Mouse (Mus musculus) CD4-positive helper T cell, adult 2 months (primary cell): ENCODE measurements around the gene Shpk.

Experiments used
- DNase-seq: peaks from one replicate; pipeline ENCODE4 v3.0.0-alpha.2; 2012; ENCODE audit warnings: low read depth, missing footprints, low spot score

Shpk gene

DNA sequence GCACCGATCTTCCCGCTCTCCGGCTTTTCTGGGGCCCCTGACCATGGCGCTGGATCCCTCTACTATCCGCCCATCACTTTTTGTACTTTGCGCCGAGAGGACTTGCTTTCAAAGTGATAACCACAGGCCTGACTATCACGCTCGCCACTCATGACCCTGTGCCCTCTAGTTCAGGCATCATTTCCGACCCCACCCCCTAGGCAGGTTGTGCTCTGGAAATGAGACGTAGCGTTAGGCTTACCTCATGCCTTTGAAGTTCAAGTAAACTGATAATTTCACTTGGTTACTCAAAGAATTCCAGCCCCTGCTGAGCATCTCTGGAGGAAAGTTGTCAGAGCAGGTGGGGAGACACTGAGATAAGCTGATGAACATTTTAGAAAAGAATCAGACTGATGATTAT lies 619 bp downstream of the Shpk start:
- DNase-seq = peak; percentile 78

DNA sequence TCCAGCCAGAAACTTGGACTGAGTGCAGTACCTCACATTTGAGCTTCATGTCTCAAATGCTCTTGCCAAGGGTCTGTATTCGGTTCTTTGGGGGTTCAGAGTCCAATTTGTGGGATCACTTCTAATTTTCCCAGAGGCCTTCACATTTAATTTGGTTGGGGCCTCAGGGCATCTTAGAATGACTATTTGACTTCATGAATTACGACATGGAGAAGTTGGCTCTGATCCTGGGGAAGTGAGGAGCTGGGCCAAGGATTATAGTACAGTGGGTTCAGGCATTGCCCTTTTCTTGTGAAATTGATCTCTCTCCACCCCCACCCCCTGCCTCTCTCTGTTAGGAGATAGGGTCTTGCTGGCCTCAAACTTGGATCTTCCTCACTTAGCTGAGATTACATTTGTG lies 1.8 kb downstream of the Shpk start:
- no peak for DNase-seq

DNA sequence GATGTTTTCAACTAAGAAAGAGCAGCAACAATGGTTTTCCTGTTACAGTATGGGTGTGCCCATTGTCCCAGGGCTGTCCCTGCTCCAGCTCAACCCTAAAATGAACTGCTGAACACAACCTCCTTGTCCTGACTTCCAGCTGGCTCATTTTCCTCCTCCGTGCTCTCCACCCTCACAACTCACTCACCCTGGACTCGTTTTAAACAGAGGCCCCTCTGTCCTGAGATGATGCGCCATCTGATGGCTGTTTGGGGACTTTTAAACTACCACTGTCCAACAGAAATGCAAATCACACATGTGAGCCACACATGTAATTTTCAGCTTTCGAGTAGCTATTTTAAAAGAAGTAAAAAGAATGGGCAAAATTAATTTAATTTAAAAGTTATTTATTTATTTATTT lies 2.3 kb downstream of the Shpk start:
- DNase-seq = no peak

DNA sequence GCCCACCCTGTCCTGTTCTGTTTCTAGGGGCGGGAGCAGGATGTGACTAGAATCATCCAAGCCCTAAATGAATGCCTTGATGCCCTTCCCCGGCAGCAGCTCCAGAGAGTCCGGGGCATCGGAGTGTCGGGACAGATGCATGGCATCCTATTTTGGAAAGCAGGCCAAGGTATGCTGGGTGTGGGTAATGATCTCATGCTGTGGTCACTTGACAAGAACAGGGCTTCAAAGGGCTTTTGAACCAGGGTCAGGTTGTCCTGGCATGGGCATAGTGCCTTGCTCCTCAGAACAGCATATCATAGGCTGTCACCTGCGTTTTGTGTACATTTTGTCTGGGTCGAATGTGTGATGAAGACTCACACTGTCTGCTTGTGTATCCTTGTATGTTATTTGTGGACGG lies 4.6 kb downstream of the Shpk start:
- DNase-seq = no peak

DNA sequence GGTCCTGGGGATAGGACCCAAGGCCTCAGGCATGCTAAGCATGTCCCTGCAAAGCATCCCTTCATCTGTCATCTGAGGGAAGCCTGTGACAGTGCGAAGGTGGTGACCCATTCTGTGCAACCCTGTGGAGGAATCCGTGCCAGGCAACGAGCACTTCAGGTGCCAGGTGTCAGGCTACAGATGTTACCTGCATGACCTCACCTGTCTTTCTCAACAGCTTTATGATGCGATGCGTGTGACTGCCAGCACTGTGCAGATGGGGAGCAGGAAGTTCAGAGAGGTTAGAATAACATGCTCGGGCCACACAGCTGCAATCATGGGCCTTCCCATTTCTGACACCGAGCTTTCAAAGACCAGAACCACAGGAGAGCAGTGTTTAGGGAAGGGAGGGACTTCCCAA lies 5.9 kb downstream of the Shpk start:
- DNase-seq = no peak

DNA sequence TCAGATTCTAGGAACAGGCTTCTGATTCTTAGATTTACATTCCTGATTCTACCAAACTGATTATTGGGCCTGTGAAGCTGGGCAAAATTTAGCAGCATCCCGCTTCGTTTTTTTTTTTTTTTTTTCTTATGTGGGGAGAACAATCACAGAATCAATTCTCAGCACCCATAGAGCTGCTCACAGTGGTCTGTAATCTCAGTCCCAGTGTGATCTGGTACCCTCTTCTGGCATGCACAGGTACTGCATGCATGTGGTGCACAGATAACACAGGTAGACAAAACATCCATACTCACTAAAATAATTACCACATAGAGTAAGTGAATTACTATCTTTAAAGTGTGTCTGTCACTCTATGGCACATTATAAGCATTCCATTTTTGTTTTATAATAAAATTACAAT lies 8.4 kb downstream of the Shpk start:
- peak; percentile 31 for DNase-seq

DNA sequence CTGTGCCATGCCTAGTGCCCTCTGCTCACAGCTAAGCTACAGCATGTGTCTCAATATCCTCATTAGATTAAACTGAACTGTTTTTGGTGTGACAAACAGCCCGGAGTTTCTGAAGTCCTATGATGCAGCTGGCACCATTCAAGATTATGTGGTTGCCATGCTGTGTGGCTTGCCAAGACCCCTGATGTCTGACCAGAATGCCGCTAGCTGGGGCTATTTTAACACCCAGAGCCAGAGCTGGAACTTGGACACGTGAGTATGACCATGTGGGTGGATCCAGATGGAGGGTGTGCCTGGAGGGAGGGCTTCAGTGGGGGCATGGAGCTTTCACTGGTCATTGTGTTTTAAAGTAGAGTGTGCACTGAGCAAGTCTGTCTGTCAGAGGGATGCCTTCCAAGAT lies 14.7 kb downstream of the Shpk start:
- no peak for DNase-seq

DNA sequence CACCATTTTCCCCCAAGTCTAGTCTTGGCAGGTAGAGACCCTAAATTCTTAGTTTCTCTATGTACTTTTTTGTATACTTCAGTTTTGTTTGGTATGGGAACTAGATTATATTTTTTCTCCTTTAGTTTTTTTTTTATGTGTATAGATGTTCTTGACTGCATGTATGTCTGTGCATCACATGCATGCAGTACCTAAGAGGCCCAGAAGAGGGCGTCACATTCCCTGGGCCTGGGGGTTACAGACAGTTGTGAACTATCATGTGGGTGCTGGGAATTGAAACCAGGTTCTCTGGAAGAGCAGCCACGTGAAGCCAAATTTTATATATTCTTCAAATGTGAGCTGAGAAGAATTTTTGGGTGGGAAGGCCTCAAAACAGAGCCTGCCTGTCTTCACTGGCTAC lies 20.4 kb downstream of the Shpk start:
- no peak for DNase-seq

DNA sequence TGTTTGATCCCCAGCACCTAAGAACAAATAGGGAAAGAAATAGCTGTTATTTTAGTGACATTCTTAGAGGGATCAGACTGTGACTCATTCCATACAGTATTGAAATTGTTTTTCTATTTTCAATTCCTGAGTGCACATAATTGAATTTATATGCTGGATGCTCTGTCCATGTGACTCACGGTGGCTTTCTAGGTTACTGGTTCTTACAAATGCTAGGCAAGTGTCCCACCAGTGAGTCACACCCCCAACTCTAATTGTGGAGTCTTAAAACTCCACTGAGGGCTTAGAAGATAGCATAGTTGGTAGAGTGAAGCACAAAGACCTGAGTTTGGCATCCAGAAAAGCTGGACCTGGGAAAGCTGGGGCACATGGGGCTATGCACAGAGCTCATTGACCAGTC lies 21.4 kb downstream of the Shpk start:
- no peak for DNase-seq

DNA sequence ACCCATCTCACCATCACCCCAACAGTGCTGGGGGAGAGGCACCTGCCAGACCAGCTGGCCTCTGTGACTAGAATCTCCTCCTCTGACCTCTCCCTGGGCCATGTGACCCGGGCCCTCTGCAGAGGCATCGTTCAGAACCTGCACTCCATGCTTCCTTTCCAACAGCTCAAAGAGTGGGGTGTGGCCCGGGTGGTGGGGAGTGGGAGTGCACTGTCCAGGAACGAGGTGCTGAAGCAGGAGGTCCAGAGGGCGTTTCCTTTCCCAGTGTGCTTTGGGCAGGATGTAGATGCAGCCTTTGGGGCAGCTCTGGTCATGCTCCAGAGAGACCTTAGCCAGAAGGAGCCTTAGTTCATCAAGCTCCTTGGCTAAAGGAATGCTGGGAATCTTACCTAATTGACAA lies 23.6 kb downstream of the Shpk start:
- DNase-seq = no peak

DNA sequence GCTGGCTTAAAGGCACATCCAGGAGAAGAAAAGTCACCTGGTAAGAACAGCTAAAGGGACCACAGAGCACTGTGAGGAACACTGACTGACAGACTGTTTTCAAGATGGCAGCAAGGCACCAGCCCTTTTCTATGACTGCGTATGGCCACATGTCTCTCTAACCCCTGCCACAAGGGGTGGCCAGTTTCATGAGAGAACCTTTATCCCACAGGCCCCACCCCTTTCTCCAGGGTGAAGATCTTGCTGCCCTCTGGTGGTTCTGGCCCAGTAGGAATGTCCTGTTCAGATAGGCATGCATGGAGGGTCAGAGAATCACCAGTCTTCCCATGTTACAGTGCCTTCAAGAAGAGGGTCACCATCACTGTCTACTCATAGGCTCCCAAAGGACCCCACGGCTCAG lies 24.7 kb downstream of the Shpk start:
- DNase-seq = peak; percentile 14

DNA sequence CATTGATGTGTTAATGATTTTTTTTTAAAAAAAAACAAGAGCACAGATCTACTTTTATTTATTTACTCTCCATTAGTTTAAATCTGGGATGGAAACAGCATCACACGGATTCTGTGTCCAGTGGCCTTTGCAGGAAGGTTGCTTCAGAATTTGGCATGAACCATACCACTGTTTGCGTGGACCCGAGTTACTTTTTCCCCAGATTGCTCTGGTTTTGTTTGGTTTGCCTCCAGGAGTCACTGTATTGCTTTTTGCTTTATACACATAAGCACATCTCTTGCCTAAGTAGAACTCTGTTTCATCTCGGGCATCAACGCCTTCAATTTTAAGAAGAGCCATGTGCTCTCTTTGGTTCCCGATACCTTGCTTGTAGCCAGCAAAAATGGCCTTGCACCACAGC lies 26.6 kb downstream of the Shpk start:
- no peak for DNase-seq

DNA sequence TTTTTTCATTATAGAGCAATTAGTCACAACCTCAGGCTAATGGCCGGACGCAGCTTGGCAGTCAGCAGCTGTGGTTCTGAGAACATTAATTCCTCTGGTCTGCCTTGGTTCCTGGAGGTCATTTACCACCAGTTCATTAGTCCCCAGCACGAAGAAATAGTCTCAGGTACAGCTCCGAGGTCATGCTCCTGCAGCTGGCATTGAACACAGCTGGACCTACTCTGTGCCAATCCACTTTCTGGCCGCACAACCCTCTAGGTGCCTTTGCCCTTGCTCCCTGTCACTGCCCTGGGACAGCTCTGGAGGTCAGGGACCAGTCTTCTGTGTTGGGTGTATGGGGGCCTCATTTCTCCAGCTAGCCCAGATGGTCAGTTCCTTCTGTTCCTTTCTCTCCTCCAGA lies 29.6 kb downstream of the Shpk start:
- DNase-seq = no peak

DNA sequence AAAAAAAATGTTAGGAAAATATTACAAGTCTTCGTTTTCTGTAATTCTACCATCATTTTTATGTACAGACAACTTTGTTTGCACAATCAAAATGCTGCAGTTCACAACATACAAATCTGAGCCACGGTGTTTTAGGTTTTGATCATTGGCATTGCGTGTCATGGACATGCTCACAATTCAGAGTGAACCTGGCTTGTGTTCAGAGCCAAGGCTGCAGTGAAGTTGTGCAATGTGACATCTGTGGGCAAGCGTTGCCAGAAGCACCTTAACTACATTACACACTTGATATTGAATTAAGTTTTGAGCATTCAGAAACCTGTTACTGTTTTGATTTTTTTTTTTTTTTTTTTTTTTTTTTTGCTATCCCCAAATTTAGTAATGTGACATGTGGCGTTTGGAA lies 30.8 kb downstream of the Shpk start:
- DNase-seq = no peak

DNA sequence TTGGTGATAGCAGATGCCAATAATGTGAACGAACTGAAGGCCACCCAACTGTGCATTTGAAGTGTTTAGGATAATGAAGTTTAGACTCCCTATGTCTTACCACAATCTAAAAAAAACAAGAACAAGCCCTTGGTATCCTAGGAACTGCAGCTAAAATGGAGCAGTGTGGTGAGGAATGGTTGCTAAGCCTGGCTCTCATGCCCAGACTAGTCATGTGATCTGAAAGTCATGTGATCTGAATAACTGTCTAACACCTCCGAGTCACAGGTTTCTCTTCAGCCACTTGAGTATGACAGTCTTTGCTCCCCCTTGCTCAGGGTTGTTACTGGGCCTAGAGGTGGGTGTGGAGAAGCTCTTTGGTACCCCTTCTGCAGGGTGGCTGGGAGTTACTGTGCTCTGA lies 33.3 kb downstream of the Shpk start:
- no peak for DNase-seq

DNA sequence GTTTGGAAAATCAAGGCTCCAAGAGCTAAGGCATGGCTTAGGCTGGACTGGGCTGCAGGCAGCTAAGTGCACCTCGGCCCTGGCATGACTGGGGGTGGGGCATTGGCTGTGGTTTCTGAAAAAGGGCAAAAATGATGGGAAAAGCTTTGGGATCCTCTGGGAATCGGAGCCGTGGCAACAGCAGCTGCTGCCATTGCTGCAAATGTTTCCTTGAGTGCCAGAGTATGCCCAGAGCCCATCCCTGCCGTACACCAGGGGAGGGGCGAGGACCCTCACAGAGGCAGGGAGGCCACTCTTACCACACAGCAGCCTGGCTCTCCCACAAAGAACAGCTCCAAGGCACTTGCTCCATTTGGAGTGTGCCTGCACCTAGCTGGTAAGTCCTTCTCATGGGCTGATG lies 34.7 kb downstream of the Shpk start, which contains the start of gene Trpv1:
Trpv1 (plus strand) TSS at position 301 of the 400 bp plus-strand sequence.
- no peak for DNase-seq

DNA sequence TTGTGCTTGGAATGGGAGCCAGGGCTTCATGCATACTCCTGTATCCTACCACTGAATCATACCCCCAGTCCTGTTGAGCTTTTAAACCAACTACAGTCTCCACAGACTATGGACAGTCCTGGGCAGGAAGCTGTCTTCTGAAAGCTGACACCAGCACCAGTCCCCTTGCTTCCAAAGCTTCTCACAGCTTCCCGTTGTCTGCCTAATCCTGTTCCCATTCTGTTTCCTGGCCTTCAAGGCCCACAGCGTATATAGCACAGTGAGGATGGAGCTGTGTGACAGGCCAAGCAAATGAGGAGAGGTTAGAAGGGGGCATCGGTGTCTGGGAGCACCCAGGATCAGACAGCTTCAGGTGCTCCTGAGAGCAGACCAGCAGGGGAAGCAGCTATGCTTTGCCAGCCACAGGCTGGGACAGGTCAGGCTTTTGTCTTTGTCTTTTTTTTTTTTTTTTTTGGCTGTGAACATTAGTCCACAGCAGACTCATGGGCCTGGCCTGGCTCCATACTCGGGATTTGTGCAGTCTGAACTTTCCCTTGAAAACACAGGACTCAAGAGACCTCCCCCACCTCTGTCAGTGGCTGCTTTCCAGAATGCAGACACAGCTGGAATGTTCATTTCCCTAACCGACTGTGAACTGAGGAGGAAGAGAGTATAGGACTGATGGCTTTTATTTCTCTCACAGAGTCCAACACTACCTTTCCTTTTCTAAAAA lies 36.9 kb downstream of the Shpk start:
- DNase-seq = no peak

DNA sequence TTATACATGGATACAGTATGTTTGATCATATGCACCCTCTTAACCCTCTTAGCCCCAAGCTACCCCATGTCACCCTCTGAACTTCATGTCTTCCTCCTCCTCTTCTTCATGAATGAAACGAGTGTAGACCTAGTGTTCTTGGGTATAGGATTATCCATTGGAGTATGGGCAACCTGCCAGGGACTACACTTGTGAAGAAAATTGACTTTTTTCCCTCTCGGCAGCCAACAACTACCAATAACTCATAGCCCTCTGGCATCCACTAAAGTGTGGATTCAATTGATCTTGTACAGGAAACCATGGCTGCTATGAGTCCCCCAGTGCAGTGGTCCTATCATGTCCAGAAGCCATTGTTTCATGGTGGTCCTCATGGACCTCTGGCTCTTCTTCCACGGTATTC lies 37.5 kb downstream of the Shpk start:
- no peak for DNase-seq

DNA sequence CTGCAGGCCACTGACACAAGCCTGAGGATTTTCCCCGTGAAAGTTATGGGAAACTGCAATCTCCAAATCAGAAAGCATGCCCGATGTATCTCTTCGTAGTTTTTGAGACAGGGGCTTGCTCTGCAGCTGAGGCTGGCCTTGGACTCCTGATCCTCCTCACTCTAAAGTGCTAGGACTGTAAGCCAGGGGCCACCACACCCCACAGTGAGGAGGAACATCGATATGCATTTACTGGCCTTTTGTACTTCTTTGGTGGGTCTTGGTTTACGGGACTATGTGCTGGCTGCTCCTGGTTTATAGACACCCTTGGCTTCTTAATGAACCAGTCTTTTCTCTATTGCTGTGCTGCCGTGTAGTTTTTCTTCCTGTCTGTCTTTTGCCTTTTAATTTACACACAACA lies 42.9 kb downstream of the Shpk start:
- no peak for DNase-seq

DNA sequence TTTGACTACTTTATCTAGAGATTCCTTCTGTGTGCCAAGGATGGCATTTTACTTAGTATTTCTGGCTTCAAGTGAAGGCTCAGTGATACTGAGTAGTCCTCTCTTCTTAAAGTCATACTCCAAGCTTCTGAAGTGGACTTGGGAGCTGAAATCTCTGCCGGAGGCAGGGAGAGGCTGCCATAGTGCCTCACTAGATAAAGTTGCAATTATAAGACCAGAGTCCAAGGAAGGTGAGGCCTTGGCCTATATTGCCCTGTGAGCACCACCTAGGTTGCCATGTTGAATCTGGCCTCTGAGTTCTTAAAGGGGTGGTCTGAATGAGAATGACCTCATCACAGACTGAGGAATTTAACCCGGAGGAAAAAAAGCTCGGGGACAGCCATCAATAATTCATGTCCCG lies 43.5 kb downstream of the Shpk start:
- no peak for DNase-seq

DNA sequence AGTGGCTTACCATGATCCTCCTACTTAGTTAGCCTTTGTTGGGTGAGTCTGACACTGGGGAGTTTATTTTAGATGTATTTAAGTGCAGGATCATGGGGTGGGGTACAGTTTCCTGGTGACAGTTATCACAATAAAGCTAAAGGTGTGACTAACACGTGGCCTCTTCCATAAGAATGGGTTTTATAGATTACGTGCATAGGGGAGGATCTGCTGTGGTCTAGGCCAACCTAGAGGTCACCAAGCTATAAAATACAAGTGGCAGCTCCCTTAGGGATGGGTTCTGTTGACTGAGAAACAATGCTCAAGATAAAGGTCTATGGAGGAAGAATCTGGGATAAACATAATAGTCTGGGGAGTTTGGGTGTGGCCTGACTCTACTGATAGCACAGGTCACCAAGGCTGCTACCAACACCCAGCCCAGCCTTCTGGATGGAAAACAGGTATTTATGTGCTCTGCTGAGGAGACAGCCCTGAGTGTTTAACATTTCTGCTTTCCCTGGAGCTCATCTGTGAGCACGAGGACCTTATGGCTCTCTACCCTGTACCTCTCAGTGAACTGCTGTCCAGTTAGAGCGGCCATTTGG lies 58.2 kb downstream of the Shpk start:
- no peak for DNase-seq

DNA sequence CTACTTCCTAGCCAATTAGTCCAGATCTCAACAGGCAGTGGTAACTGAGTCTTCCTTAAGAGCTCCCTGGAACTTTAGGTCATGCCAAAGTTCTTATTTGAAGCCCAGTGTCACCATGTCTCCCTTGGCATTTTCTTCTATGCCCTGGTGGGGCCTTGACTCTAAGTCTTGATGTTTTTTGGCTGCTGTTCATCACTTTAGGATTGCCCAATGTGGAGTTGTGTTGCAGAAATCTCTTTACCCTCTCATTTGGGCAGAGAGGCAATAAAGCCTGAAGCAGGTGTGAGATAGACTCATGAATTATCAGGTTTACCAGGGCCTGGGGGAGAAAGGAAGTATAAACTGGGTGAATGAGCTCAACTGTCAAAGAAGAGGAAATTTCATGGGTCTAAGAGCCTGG lies 59.4 kb downstream of the Shpk start:
- DNase-seq = no peak

DNA sequence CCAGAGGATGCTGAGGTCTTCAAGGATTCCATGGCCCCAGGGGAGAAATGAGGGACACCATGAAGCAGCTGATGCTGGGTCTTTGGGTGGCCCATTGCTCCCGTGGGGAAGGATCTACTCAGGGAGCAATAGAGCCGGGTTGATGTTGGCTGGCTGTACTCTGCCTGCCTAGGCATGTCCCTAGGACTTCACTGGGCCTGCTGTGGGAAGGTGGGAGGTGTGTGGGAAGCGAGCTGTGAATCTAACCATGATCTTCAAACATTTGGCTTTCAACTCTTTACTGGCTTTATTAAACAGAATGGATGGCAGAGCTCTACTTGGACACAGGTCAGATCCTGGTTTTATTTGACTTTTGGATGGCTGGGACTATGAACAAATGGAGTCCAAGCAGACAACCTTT lies 61.2 kb downstream of the Shpk start:
- no peak for DNase-seq

DNA sequence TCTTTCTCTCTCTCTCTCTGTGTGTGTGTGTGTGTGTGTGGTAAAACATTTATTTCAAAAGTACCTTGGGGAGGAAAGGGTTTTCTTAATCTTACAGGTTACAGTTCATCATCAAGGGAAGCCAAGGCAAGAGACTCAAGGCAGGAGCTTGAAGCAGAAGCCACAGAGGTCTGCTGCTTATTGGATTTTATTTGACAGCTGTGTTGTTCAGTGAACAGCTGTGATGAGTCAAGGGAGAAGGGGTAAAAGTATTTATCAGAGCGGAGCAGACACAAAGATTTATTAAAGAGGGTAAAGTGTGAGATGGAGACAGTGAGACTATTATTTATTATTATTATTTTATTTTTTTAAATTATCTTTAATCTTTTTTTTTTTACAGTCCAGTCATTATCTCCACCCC lies 62.1 kb downstream of the Shpk start:
- no peak for DNase-seq
